Mouse (Mus musculus) testis, adult 2 months (tissue): ENCODE results near the gene Zfp600. TPM values are rescaled to one million over a fixed set of nuclear protein-coding genes. Genes with fewer than 3 reads are reported as not detected.

Source experiments
- polyA plus RNA-seq: library from polyadenylated mRNA; depleted of rRNA; stranded (reverse); fragments of >200 nt; gene quantifications from 2 replicates; pipeline ENCODE4 v1.2.3, GENCODE M21; 2012; rRNA removed

Gene Zfp600
- polyA plus RNA-seq, 1 experiment: 0.04 TPM

Other genes with a start within 250 kb of the Zfp600 start
- 0.04 TPM in 1 of 2 replicates, not detected in the other for gene Zfp987, start 59.5 kb upstream of the Zfp600 start, polyA plus RNA-seq